Mouse (Mus musculus) brown adipose tissue, adult 24 weeks (tissue): ENCODE measurements around the gene Gm5148. TPM values are rescaled to one million over a fixed set of nuclear protein-coding genes. Genes with fewer than 3 reads are reported as not detected.
A peak's percentile ranks its signal among the peaks of the same experiment; 100 is the strongest.

Experiments used
- H3K27ac ChIP-seq: fragments of 200-500 bp; replicated peaks from 2 replicates; pipeline ENCODE4 v1.5.1; 2012; ENCODE audit warnings: low read depth, mild to moderate bottlenecking, low read length
- H3K4me1 ChIP-seq: fragments of 200-500 bp; 2 replicates; pipeline ENCODE4 v1.6.1; 2012; ENCODE audit warnings: low read length, mixed read lengths; ENCODE audit not compliant: control insufficient read depth, insufficient read depth, insufficient read length
- H3K4me3 ChIP-seq: fragments of 200-500 bp; 2 replicates; pipeline ENCODE4 v1.5.1; 2012; ENCODE audit warnings: low read depth, mild to moderate bottlenecking, low read length, moderate library complexity; ENCODE audit not compliant: insufficient read depth
- polyA plus RNA-seq: library from polyadenylated mRNA; stranded (reverse); fragments of >200 nt; gene quantifications from 2 replicates; pipeline ENCODE4 v1.2.4, GENCODE M21; 2012; ENCODE audit not compliant: missing spikeins, insufficient read depth, insufficient read length

Gene Gm5148
- polyA plus RNA-seq, 1 experiment: not detected

- Histone ChIP-seq H3K4me1 (no peaks in the 10 kb centered on the region), H3K27ac (no peak overlapping the region), H3K4me3 (peak overlapping the region; percentile 39)
These were observed 37.5 kb downstream of the Gm5148 start for GRCm38 (mm10) chr3:37686751-37687150.

GRCm38 (mm10) chr3:37686219-37686618 lies 38.1 kb downstream of the Gm5148 start:
- no peak overlapping the region for H3K4me3 ChIP-seq
- H3K27ac ChIP-seq: no peak overlapping the region
- no peaks in the 10 kb centered on the region for H3K4me1 ChIP-seq

GRCm38 (mm10) chr3:37676291-37676690 lies 48.0 kb downstream of the Gm5148 start:
- no peak overlapping the region for H3K4me3 ChIP-seq
- no peak overlapping the region for H3K27ac ChIP-seq
- H3K4me1 ChIP-seq: peaks cover 10% of the 10 kb centered on the region

- H3K4me1 ChIP-seq: peaks cover 10% of the 10 kb centered on the region
- H3K27ac ChIP-seq: no peak overlapping the region
- H3K4me3 ChIP-seq: no peak overlapping the region
These were observed 49.2 kb downstream of the Gm5148 start for GRCm38 (mm10) chr3:37675056-37675525.

- Histone ChIP-seq H3K27ac (no peak overlapping the region), H3K4me1 (peaks cover 10% of the 10 kb centered on the region), H3K4me3 (no peak overlapping the region)
These were observed 50.6 kb downstream of the Gm5148 start for GRCm38 (mm10) chr3:37673513-37674261.

- Histone ChIP-seq H3K4me3 (no peak overlapping the region), H3K27ac (no peak overlapping the region), H3K4me1 (peaks cover 10% of the 10 kb centered on the region)
These were observed 51.8 kb downstream of the Gm5148 start for GRCm38 (mm10) chr3:37672266-37673040.

GRCm38 (mm10) chr3:37669100-37669499 lies 55.2 kb downstream of the Gm5148 start:
- Histone ChIP-seq H3K27ac (no peak overlapping the region), H3K4me1 (peaks cover 5% of the 10 kb centered on the region; the same call in 1 of the 2 replicates), H3K4me3 (no peak overlapping the region)

GRCm38 (mm10) chr3:37668652-37669051 lies 55.6 kb downstream of the Gm5148 start:
- Histone ChIP-seq H3K4me1 (peaks cover 5% of the 10 kb centered on the region; the same call in 1 of the 2 replicates), H3K4me3 (no peak overlapping the region)

GRCm38 (mm10) chr3:37667736-37668135 lies 56.6 kb downstream of the Gm5148 start:
- H3K27ac ChIP-seq: no peak overlapping the region
- H3K4me3 ChIP-seq: no peak overlapping the region
- peaks cover 5% of the 10 kb centered on the region; the same call in 1 of the 2 replicates for H3K4me1 ChIP-seq

More at GRCm38 (mm10) chr3:37668652-37669051, 55.6 kb downstream of the Gm5148 start:
- H3K27ac ChIP-seq: no peak overlapping the region

GRCm38 (mm10) chr3:37667119-37667467 lies 57.2 kb downstream of the Gm5148 start:
- Histone ChIP-seq H3K4me1 (peaks cover 5% of the 10 kb centered on the region; the same call in 1 of the 2 replicates), H3K4me3 (no peak overlapping the region), H3K27ac (no peak overlapping the region)

- Histone ChIP-seq H3K4me1 (peaks cover 5% of the 10 kb centered on the region; the same call in 1 of the 2 replicates), H3K27ac (no peak overlapping the region), H3K4me3 (no peak overlapping the region)
These were observed 57.8 kb downstream of the Gm5148 start for GRCm38 (mm10) chr3:37666291-37667118.

Other genes with a start within 250 kb of the Gm5148 start
- 9.2 and 11.4 TPM in 2 replicates for gene Spry1, start 84.5 kb downstream of the Gm5148 start, polyA plus RNA-seq